20 mouse cellular contexts compared by ENCODE assay signal in the genomic region with DNA sequence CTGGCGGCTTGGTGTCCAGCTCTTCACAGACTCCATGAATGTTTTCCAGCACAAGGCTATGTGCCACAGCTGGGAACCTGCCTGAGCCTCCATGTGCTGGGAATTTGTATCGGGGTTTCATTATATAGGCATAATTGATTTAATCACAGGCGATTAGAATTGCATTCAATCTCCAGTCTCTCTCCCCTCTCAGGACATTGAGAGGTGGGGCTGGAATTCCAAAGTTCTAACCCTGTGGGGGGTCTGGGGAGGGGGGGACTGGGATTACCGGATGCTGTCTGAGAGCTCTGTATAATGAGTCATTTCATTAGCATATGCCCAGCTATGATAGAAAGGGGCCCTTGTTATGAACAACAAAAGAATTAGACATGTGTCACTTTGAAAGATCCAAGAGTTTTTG.
DNase-seq lines count a peak whose midpoint lies in the region; ATAC-seq lines count a peak whose summit lies in the region.
"Had no signal": no experiment of that assay in that cellular context is flagged by ENCODE, and none has a peak within 500 bp of the region (broad histone marks: within the 10 kb centered on the region; RNA-seq: fewer than 3 reads in every experiment).

No protein-coding gene starts in this region.

- no peak overlapping the region for H3K27ac ChIP-seq in hindbrain, embryonic 11.5 days (ENCODE audit: low read depth, low read length)
- H3K27ac ChIP-seq in hindbrain, embryonic 16.5 days (ENCODE audit: low read depth, low read length): no peak overlapping the region
- no peak overlapping the region for H3K27ac ChIP-seq in embryonic facial prominence, embryonic 11.5 days (replicated peaks; ENCODE audit: low read depth, low read length)
- no peak overlapping the region for H3K27ac ChIP-seq in hindbrain, embryonic 14.5 days
- H3K27ac ChIP-seq: embryonic facial prominence, embryonic 13.5 days; heart, embryonic 10.5 days; kidney, postnatal 0 days; liver, embryonic 14.5 days; neural tube, embryonic 13.5 days had no signal

- H3K4me3 ChIP-seq in hindbrain, embryonic 11.5 days (ENCODE audit: low read depth, low read length): no peak overlapping the region
- no peak overlapping the region for H3K4me3 ChIP-seq in hindbrain, embryonic 16.5 days (ENCODE audit: low read length)
- H3K4me3 ChIP-seq in embryonic facial prominence, embryonic 11.5 days (ENCODE audit: low read depth, low read length): no peak overlapping the region
- H3K4me3 ChIP-seq in hindbrain, embryonic 14.5 days (replicated peaks; ENCODE audit: low read length): no peak overlapping the region
- H3K4me3 ChIP-seq: embryonic facial prominence, embryonic 13.5 days; heart, embryonic 10.5 days; neural tube, embryonic 13.5 days had no signal

- no peak overlapping the region for H3K4me2 ChIP-seq in hindbrain, embryonic 11.5 days (replicated peaks; ENCODE audit: low read depth, low read length)
- H3K4me2 ChIP-seq in hindbrain, embryonic 16.5 days (ENCODE audit: low read length): no peak overlapping the region
- no peak overlapping the region for H3K4me2 ChIP-seq in embryonic facial prominence, embryonic 11.5 days (ENCODE audit: low read depth, low read length)
- no peak overlapping the region for H3K4me2 ChIP-seq in hindbrain, embryonic 14.5 days (replicated peaks)
- H3K4me2 ChIP-seq: embryonic facial prominence, embryonic 13.5 days; neural tube, embryonic 13.5 days had no signal

- no peaks in the 10 kb centered on the region for H3K9me3 ChIP-seq in hindbrain, embryonic 11.5 days (ENCODE audit: control insufficient read depth, low read length)
- H3K9me3 ChIP-seq in hindbrain, embryonic 16.5 days (ENCODE audit: control insufficient read depth, low read length): no peaks in the 10 kb centered on the region
- H3K9me3 ChIP-seq in embryonic facial prominence, embryonic 11.5 days (replicated peaks; ENCODE audit: control insufficient read depth, low read length): no peaks in the 10 kb centered on the region; the same call in 1 of the 2 replicates
- no peaks in the 10 kb centered on the region for H3K9me3 ChIP-seq in hindbrain, embryonic 14.5 days (ENCODE audit: control insufficient read depth, low read length)
- H3K9me3 ChIP-seq: embryonic facial prominence, embryonic 13.5 days; heart, embryonic 10.5 days had no signal

- peak; percentile 71 for ATAC-seq in hindbrain, embryonic 11.5 days (ENCODE audit: low FRiP score)
- ATAC-seq in hindbrain, embryonic 16.5 days: no peak
- ATAC-seq in embryonic facial prominence, embryonic 11.5 days (replicated peaks; ENCODE audit: insufficient number of reproducible peaks, low FRiP score, low TSS enrichment, low read depth): no peak
- ATAC-seq in hindbrain, embryonic 14.5 days (ENCODE audit: low FRiP score): no peak
- ATAC-seq: intestine, embryonic 16.5 days; lung, postnatal 0 days had no signal

- H3K27me3 ChIP-seq in hindbrain, embryonic 11.5 days (ENCODE audit: control insufficient read depth, insufficient read depth, low read length): no peaks in the 10 kb centered on the region
- H3K27me3 ChIP-seq in hindbrain, embryonic 16.5 days (replicated peaks; ENCODE audit: control insufficient read depth, insufficient read depth, low read length): no peaks in the 10 kb centered on the region
- no peaks in the 10 kb centered on the region for H3K27me3 ChIP-seq in embryonic facial prominence, embryonic 11.5 days (ENCODE audit: control insufficient read depth, insufficient read depth, low read length)
- no peaks in the 10 kb centered on the region for H3K27me3 ChIP-seq in hindbrain, embryonic 14.5 days (ENCODE audit: control insufficient read depth, insufficient read depth, low read length)
- H3K27me3 ChIP-seq: embryonic facial prominence, embryonic 13.5 days; neural tube, embryonic 13.5 days had no signal

- no peaks in the 10 kb centered on the region; the same call in 1 of the 2 replicates for H3K4me1 ChIP-seq in hindbrain, embryonic 11.5 days (replicated peaks; ENCODE audit: control insufficient read depth, insufficient read depth, low read length)
- H3K4me1 ChIP-seq in hindbrain, embryonic 16.5 days (ENCODE audit: control insufficient read depth, insufficient read depth, low read depth, low read length): peaks cover 6% of the 10 kb centered on the region
- 0 out of 2 replicates have a peak, but pooled peaks cover 4% of the 10 kb centered on the region for H3K4me1 ChIP-seq in embryonic facial prominence, embryonic 11.5 days (ENCODE audit: control insufficient read depth, insufficient read depth, low read length)
- H3K4me1 ChIP-seq in hindbrain, embryonic 14.5 days (replicated peaks; ENCODE audit: control insufficient read depth, insufficient read depth, low read length): peaks cover 10% of the 10 kb centered on the region; the same call in 1 of the 2 replicates

- no peak overlapping the region for H3K9ac ChIP-seq in hindbrain, embryonic 11.5 days (ENCODE audit: low read depth, low read length)
- no peak overlapping the region for H3K9ac ChIP-seq in hindbrain, embryonic 16.5 days (ENCODE audit: low read depth, low read length)
- H3K9ac ChIP-seq in embryonic facial prominence, embryonic 11.5 days (replicated peaks; ENCODE audit: low read length): no peak overlapping the region
- no peak overlapping the region for H3K9ac ChIP-seq in hindbrain, embryonic 14.5 days
- H3K9ac ChIP-seq: embryonic facial prominence, embryonic 13.5 days; liver, embryonic 14.5 days; neural tube, embryonic 13.5 days had no signal

- H3K36me3 ChIP-seq in hindbrain, embryonic 11.5 days (ENCODE audit: control insufficient read depth, insufficient read depth, low read length): no peaks in the 10 kb centered on the region
- H3K36me3 ChIP-seq in hindbrain, embryonic 16.5 days (ENCODE audit: control insufficient read depth, insufficient read depth, low read length): no peaks in the 10 kb centered on the region
- H3K36me3 ChIP-seq in embryonic facial prominence, embryonic 11.5 days (replicated peaks; ENCODE audit: control insufficient read depth, insufficient read depth, low read depth, low read length): no peaks in the 10 kb centered on the region
- H3K36me3 ChIP-seq in hindbrain, embryonic 14.5 days (replicated peaks; ENCODE audit: control insufficient read depth, insufficient read depth): no peaks in the 10 kb centered on the region
- H3K36me3 ChIP-seq: embryonic facial prominence, embryonic 13.5 days; heart, embryonic 10.5 days; neural tube, embryonic 13.5 days had no signal

- WGBS in hindbrain, embryonic 11.5 days: 30% methylated on average over 4 of the region's 4 CpGs
- WGBS in hindbrain, embryonic 16.5 days: 17% methylated on average over 4 of the region's 4 CpGs
- WGBS in embryonic facial prominence, embryonic 11.5 days: 36% methylated on average over 4 of the region's 4 CpGs
- WGBS in hindbrain, embryonic 14.5 days: 16% methylated on average over 4 of the region's 4 CpGs

- DNase-seq in hindbrain, embryonic 11.5 days (ENCODE audit: low spot score): peak; percentile 65
- peak; percentile 29 for DNase-seq in embryonic facial prominence, embryonic 11.5 days (ENCODE audit: low spot score)
- peak; percentile 33 for DNase-seq in hindbrain, embryonic 14.5 days (ENCODE audit: low spot score)
- peak; percentile 76 for DNase-seq in retina, embryonic 14.5 days (ENCODE audit: low spot score)
- DNase-seq in left cerebral cortex, adult 11 months (ENCODE audit: low spot score): no peak
- no peak for DNase-seq in ovary, adult 18-20 months (ENCODE audit: low spot score)
- DNase-seq in ovary, postnatal 10 days (ENCODE audit: low spot score): no peak
- DNase-seq: adrenal gland, postnatal 14 days; B cell, adult 2 months; cerebellum, adult 9-11 months; gastrocnemius, postnatal 10 days; thymus, adult 2 months had no signal

Comparison
In these comparisons a context has a peak if more than half of its experiments do, and no peak if none do; other contexts are left out.
1. DNase-seq: peak in hindbrain, embryonic 11.5 days (single experiment), embryonic facial prominence, embryonic 11.5 days (single experiment), hindbrain, embryonic 14.5 days (single experiment) and retina, embryonic 14.5 days (single experiment); none in left cerebral cortex, adult 11 months (single experiment), ovary, adult 18-20 months (single experiment) and ovary, postnatal 10 days (single experiment).